Mouse (Mus musculus): ENCODE measurements around the gene Vps11. TPM values are rescaled to one million over a fixed set of nuclear protein-coding genes. Genes with fewer than 3 reads are reported as not detected.
"Not testable (repeated sequence)": the region's sequence is repeated elsewhere in the genome, so short reads cannot be mapped to it uniquely, and the experiment has no call there.

Gene Vps11
- polyA plus RNA-seq, 1 experiment from 2014 or later = 24.5 TPM

- H3K36me3 ChIP-seq (ENCODE audit: insufficient read depth, low read length) = peaks cover 17% of the 10 kb centered on the region; the same call in 1 of the 2 replicates
- TF ChIP-seq CTCF (IDR thresholded peaks at IDR 0.05) (peak; percentile 57), EP300 (IDR thresholded peaks at IDR 0.05) (no peak)
- ATAC-seq = peak; percentile 99
These were observed 17.8 kb upstream of the Vps11 start, which contains the start of gene Hyou1 for GRCm38 (mm10) chr9:44379054-44379834. TSS of gene Hyou1 (plus strand) at chr9:44379490.

GRCm38 (mm10) chr9:44378153-44378730 lies 16.8 kb upstream of the Vps11 start:
- Histone ChIP-seq H3K4me1 (ENCODE audit: insufficient read depth, low read depth, low read length) (peaks cover 4% of the 10 kb centered on the region), H3K36me3 (ENCODE audit: insufficient read depth, low read length) (peaks cover 7% of the 10 kb centered on the region; the same call in 1 of the 2 replicates), H3K9me3 (ENCODE audit: low read length) (no peaks in the 10 kb centered on the region), H3K4me2 (replicated peaks; ENCODE audit: low read depth, low read length) (peak overlapping the region; percentile 59), H3K27ac (ENCODE audit: low read length) (no peak overlapping the region), H3K27me3 (replicated peaks; ENCODE audit: insufficient read depth, low read length) (no peaks in the 10 kb centered on the region), H3K9ac (replicated peaks; ENCODE audit: low read depth) (0 out of 2 replicates have a peak overlapping the region, but pooled peaks have one; percentile 44), H3K4me3 (ENCODE audit: low read depth, low read length) (peak overlapping the region; percentile 70; the same call in 1 of the 2 replicates)
- TF ChIP-seq CTCF (IDR thresholded peaks at IDR 0.05) (no peak), EP300 (IDR thresholded peaks at IDR 0.05) (no peak)
- 78% methylated on average over 5 of the region's 5 CpGs for WGBS
- ATAC-seq = no peak
- no peak for DNase-seq (ENCODE audit: low spot score)

More at GRCm38 (mm10) chr9:44379054-44379834, 17.8 kb upstream of the Vps11 start, which contains the start of gene Hyou1:
- Histone ChIP-seq H3K9me3 (ENCODE audit: low read length) (no peaks in the 10 kb centered on the region), H3K4me3 (ENCODE audit: low read depth, low read length) (peak within 1 kb of the TSS; percentile 70), H3K27ac (ENCODE audit: low read length) (peak within 1 kb of the TSS; percentile 77), H3K9ac (replicated peaks; ENCODE audit: low read depth) (peak within 1 kb of the TSS; percentile 70), H3K27me3 (replicated peaks; ENCODE audit: insufficient read depth, low read length) (no peaks in the 10 kb centered on the region), H3K4me1 (ENCODE audit: insufficient read depth, low read depth, low read length) (peaks cover 4% of the 10 kb centered on the region), H3K4me2 (replicated peaks; ENCODE audit: low read depth, low read length) (peak within 1 kb of the TSS; percentile 93)
- DNase-seq (ENCODE audit: low spot score) = peak; percentile 98
- under 1% methylated on average over 81 of the region's 83 CpGs for WGBS

GRCm38 (mm10) chr9:44377335-44377734 lies 15.9 kb upstream of the Vps11 start:
- H3K27ac ChIP-seq (ENCODE audit: low read length); DNase-seq (ENCODE audit: low spot score); H3K36me3 ChIP-seq (ENCODE audit: insufficient read depth, low read length); H3K9me3 ChIP-seq (ENCODE audit: low read length); ATAC-seq; H3K4me3 ChIP-seq (ENCODE audit: low read depth, low read length); H3K27me3 ChIP-seq (replicated peaks; ENCODE audit: insufficient read depth, low read length); H3K4me1 ChIP-seq (ENCODE audit: insufficient read depth, low read depth, low read length); H3K9ac ChIP-seq (replicated peaks; ENCODE audit: low read depth); H3K4me2 ChIP-seq (replicated peaks; ENCODE audit: low read depth, low read length): not testable (repeated sequence)
- 84% methylated on average over 2 of the region's 2 CpGs for WGBS

- Histone ChIP-seq H3K9ac (replicated peaks; ENCODE audit: low read depth) (no peak overlapping the region), H3K4me2 (replicated peaks; ENCODE audit: low read depth, low read length) (no peak overlapping the region), H3K27ac (ENCODE audit: low read length) (no peak overlapping the region), H3K27me3 (replicated peaks; ENCODE audit: insufficient read depth, low read length) (no peaks in the 10 kb centered on the region), H3K4me1 (ENCODE audit: insufficient read depth, low read depth, low read length) (peaks cover 4% of the 10 kb centered on the region), H3K36me3 (ENCODE audit: insufficient read depth, low read length) (no peaks in the 10 kb centered on the region), H3K9me3 (ENCODE audit: low read length) (no peaks in the 10 kb centered on the region), H3K4me3 (ENCODE audit: low read depth, low read length) (no peak overlapping the region)
- 77% methylated on average over 6 of the region's 6 CpGs for WGBS
- no peak for TF ChIP-seq EP300 (IDR thresholded peaks at IDR 0.05)
- no peak for TF ChIP-seq CTCF (IDR thresholded peaks at IDR 0.05)
- no peak for ATAC-seq
- no peak for DNase-seq (ENCODE audit: low spot score)
These were observed 14.7 kb upstream of the Vps11 start for GRCm38 (mm10) chr9:44376141-44376540.

GRCm38 (mm10) chr9:44373386-44373785 lies 11.9 kb upstream of the Vps11 start:
- Histone ChIP-seq H3K27ac (ENCODE audit: low read length) (no peak overlapping the region), H3K9me3 (ENCODE audit: low read length) (no peaks in the 10 kb centered on the region), H3K4me2 (replicated peaks; ENCODE audit: low read depth, low read length) (no peak overlapping the region), H3K4me1 (ENCODE audit: insufficient read depth, low read depth, low read length) (no peaks in the 10 kb centered on the region), H3K9ac (replicated peaks; ENCODE audit: low read depth) (no peak overlapping the region), H3K27me3 (replicated peaks; ENCODE audit: insufficient read depth, low read length) (no peaks in the 10 kb centered on the region), H3K36me3 (ENCODE audit: insufficient read depth, low read length) (no peaks in the 10 kb centered on the region), H3K4me3 (ENCODE audit: low read depth, low read length) (no peak overlapping the region)
- ATAC-seq = no peak
- TF ChIP-seq EP300 (IDR thresholded peaks at IDR 0.05) = no peak
- no peak for TF ChIP-seq CTCF (IDR thresholded peaks at IDR 0.05)
- DNase-seq (ENCODE audit: low spot score) = no peak

- ATAC-seq (no peak), DNase-seq (ENCODE audit: low spot score) (no peak)
- Histone ChIP-seq H3K9me3 (ENCODE audit: low read length) (no peaks in the 10 kb centered on the region), H3K36me3 (ENCODE audit: insufficient read depth, low read length) (peaks cover 3% of the 10 kb centered on the region; the same call in 1 of the 2 replicates), H3K9ac (replicated peaks; ENCODE audit: low read depth) (no peak overlapping the region), H3K4me3 (ENCODE audit: low read depth, low read length) (no peak overlapping the region), H3K27me3 (replicated peaks; ENCODE audit: insufficient read depth, low read length) (no peaks in the 10 kb centered on the region), H3K4me1 (ENCODE audit: insufficient read depth, low read depth, low read length) (no peaks in the 10 kb centered on the region), H3K4me2 (replicated peaks; ENCODE audit: low read depth, low read length) (no peak overlapping the region), H3K27ac (ENCODE audit: low read length) (no peak overlapping the region)
- 59% methylated on average over 3 of the region's 3 CpGs for WGBS
- TF ChIP-seq EP300 (IDR thresholded peaks at IDR 0.05) (no peak), CTCF (IDR thresholded peaks at IDR 0.05) (peak; percentile 51)
These were observed 3.0 kb upstream of the Vps11 start for GRCm38 (mm10) chr9:44364480-44364879.

GRCm38 (mm10) chr9:44361931-44362330 lies 461 bp upstream of the Vps11 start:
- Histone ChIP-seq H3K4me3 (ENCODE audit: low read depth, low read length) (peak overlapping the region; percentile 94), H3K27ac (ENCODE audit: low read length) (peak overlapping the region; percentile 2; the same call in 1 of the 2 replicates), H3K36me3 (ENCODE audit: insufficient read depth, low read length) (peaks cover 12% of the 10 kb centered on the region; the same call in 1 of the 2 replicates), H3K4me2 (replicated peaks; ENCODE audit: low read depth, low read length) (peak overlapping the region; percentile 84), H3K9ac (replicated peaks; ENCODE audit: low read depth) (0 out of 2 replicates have a peak overlapping the region, but pooled peaks have one; percentile 93)
- ATAC-seq = peak; percentile 37
- not testable (repeated sequence) for DNase-seq (ENCODE audit: low spot score); H3K27me3 ChIP-seq (replicated peaks; ENCODE audit: insufficient read depth, low read length); H3K9me3 ChIP-seq (ENCODE audit: low read length); H3K4me1 ChIP-seq (ENCODE audit: insufficient read depth, low read depth, low read length)
- WGBS = 40% methylated on average over 4 of the region's 4 CpGs

Measured in lung, postnatal 0 days (tissue).